Mouse (Mus musculus) NIH3T3 (cell line): ENCODE measurements at regions not wholly inside any gene's neighbourhood (a gene's known extent, or its start where the extent isn't known, plus 50 kb on each side); places are given as distances from the start of the nearest gene placed in this dataset.

Source experiments
- DNase-seq: peaks from one replicate; pipeline ENCODE4 v3.0.0-alpha.2; 2012; ENCODE audit warnings: low read depth

DNA sequence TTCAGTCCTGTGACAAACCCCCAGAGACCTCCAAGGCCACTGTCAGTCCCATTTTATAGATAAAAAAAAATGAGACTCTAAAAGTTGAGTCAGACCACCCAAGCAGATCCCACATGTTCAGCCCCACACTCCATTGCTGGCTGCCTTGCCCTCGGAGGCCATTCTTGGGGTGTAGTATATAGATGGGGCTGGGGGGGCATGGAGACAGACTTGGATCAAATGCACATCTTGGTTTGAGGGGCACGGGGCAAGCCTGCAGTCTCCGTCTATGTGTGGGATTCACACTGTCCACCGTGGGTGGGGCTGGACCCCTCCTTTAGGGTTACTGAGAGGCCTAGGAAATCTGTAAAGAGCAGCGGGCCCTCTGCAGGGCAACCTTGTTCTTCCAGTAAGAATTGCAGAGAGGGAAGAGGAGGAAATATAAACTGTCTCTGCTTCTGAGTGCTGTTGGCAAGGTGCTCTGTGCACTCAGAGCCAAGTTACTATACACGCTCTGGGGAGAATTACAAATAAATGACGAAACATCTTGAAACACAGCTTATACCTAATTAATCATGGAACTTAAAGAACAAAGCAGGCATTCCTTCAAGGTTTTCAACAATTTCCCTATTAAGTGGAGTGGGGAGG, 184.4 kb upstream of the Habp2 start:
- peak; percentile 64 for DNase-seq

DNA sequence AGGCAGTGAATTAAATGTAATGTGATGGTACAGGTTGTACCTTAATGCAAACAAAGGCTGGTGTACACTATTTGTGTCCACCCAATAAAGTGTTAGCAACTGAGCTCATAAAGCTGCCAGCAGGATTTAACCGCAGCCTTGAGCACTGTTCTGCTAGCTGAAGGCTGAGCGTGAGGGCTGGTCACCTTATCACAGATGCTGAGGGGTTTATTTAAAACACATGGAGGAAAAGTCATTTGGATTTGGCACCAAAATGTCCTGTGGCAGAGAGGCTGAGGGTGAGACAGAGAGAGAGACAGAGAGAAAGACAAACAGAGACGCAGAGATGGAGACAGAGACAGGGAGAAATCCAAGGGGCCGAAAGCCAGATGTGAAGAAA, 181.9 kb upstream of the Habp2 start:
- no peak for DNase-seq

DNA sequence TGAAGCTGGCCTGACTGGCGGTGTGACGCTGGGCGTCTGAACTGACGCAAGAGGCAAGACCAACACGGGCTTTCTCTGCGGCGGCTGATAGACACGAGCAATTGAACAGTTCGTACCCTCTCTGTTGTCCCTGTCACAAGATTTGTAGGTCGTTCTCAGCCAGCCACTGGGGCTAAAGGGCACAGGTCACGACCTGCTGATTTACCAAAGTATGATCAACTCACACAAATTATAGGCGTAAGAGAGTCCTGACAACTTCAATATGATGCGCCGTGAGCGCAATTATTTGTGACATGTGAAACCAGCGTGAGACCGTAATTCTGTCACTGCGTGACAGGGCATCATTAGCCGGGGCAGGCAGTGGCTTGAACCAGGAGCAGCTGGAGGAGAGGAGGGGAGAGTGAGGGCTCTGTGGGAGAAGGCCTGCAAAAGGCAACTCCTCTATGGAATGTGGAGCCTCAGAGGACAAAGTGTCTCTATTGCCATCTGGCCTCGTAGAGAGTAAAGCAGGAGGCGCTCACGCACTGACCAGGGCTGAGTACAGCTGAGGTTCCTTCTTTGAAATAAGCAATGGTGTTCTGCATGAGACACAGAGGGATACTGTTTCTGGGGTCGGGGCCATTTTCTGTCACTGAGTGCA, 181.4 kb upstream of the Habp2 start:
- no peak for DNase-seq

DNA sequence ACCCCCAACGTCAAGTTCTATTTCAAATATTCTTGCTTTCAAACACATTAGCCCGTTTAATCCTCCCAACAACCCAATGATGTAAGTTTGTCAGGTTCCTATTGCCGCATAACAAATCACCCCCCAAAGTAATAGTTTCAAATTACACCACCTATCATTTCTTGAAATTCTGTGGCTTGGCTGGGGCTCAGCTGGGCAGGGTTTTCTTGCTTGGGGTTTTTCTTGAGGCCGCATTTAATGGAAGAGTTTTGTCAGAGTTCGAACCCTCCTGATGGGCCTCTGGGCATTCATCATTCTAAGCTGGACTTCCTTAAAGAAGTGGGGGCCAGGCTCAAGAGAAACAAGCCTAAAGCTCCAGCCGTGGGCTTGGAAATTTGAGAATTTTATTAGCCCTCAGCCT, 178.1 kb upstream of the Habp2 start:
- peak; percentile 89 for DNase-seq

DNA sequence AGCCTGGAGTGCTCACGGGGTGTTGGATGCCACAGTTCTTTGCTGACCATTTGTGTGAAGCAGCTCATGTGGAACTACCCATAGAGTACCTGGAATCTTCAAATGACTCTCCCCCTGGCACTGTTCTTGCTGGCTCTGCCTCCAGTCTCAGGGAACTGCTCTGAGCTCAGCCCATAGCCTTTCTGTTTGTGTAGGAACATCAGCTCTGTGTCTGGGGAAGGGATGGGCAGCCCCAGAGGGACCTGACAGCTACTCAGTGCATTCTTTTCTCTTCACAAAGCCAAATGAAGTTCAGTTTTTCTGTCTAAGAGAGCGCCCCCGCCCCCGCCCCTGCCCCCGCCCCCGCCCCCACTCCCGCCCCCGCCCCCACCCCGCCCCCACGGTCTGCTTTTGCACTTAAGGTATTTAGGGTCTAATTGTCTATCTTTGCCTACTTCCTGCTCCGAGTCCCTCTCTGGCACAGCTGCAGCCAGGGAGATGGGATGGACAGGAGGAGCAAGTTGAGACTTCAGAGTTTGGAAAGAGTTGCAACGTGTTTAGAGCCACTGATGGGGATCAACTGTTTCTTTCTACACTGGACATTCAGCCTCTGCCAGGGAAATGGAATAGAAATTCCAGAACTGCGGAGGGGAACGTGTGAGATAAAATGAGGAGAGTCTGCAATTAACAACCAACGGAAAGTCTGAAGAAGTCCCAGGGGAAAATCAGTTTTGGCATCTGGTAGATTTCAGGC, 171.2 kb upstream of the Habp2 start:
- DNase-seq, result peak; percentile 45

DNA sequence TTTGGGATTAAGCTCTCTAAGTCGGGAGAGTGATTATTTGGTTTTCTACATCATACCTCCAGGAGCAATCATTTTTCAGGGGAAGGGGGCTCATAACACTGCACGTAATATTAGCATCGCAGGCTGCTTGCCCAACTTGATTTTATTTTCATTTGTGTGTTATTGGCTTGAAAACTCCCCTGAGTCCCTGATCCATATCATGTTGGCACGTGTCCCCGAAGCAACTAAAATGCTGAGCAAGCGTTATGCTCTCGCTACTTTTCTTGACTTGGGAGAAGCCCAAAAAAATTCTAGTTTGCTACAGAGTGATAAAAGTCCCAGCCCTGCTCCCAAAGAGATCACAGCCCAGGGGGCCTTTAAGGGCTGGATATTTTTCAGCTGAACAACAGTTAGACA, 170.7 kb upstream of the Habp2 start:
- peak; percentile 43 for DNase-seq

DNA sequence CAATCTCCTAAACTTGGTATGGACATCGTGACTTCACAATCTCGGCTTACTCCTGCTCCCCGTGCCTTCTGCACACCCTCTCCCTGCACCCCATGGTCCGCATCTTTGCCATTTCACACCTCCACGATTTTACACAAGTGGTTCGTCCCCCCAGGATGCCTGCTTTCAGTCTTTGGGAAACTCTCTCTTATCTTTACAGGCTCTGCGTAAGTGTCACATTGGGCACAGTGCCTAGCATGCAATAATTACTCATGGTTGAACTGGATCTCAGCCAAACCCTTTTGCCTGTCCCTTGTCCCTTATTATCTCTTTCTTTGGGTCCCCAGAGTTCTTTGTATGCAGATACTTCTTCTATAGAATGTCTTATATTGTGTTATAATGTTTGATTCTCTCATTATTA, 166.2 kb upstream of the Habp2 start:
- DNase-seq, result no peak

DNA sequence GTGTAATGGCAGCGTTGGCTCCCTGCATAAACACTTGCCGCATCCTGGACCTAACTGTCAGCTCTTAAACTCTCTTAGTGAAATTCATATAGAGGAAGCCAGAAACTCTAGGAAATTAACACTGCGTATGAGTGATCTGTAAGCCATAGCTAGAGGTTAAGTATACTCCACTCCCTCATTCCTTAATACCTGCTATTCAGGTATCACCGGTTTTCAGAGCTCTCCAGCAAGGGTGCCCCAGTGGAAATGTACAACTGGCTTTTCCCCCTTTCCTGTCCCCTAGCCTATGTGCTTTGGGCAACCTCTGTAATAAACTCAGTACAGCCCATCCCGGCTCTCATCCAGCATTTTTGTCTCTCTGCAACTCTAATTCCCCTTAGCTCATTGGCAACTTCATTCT, 164.8 kb upstream of the Habp2 start:
- DNase-seq, result no peak

DNA sequence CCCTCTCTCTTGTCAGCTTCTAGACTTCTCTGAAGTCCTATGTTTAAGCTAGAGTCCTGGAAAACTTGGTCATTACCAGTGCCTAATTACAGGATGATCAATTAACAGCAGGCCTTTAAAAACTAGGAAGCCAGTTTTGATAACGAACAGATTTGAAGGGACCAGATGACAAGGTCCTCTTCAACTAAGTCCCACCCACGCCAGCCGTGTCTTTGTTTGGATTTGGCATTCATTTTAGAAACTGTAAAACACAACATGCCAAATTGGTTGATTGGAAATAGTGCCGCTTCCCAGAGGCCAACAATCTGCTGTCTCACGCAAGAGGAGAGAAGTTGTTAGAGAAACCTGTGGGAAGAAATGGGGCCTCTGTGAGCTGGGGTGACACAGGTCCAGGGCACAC, 155.4 kb upstream of the Habp2 start:
- no peak for DNase-seq

DNA sequence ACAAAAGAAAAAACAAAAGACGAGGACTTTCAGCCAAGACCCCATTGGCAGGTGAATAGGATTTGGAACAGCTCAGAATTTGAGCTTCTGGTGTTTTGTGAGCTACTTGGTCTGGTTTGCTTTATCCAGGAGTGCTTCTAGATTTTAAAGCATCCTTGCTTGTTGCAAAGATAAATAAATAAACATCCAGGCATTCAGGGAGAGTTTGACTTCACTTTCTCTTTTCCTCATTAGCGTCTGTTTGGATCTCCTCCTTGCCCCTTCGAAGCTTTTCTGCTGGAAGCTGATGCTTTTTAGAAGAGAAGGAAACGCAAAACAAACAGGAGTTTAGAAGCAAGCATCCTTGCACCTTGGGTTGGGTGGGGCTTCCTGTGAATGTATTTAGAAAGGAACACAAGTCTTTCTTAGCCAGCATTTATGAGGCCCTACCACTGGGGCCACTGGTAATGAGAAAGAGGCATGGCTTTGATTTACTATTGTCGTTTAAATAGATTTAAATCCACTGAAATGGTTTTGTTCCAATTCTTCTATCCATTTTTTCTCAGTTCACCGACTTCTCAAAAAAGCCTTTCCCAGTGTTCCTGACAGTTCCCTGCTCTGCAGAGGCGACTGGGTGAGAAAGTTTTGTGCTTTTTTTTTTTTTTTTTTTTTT, 153.9 kb upstream of the Habp2 start:
- DNase-seq, result no peak

DNA sequence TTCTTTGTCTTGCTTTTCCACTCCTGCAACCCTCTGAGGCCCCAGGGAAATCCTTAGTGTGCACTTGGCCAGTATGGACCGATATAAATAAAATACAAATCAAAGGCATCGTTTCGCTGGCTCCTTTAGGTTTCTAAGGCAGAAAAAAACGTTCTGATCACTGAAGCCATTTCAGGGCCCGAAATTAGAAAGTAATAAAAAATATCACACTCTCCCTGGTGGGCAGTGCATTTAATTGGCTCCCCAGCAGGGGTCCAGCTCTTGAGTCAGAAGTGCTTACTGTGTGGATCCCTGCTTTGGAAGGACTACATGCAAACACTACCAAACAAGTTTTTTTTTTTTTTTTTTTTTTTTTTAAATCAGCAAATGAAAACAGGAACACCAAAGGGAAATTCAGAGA, 153.4 kb upstream of the Habp2 start:
- no peak for DNase-seq

DNA sequence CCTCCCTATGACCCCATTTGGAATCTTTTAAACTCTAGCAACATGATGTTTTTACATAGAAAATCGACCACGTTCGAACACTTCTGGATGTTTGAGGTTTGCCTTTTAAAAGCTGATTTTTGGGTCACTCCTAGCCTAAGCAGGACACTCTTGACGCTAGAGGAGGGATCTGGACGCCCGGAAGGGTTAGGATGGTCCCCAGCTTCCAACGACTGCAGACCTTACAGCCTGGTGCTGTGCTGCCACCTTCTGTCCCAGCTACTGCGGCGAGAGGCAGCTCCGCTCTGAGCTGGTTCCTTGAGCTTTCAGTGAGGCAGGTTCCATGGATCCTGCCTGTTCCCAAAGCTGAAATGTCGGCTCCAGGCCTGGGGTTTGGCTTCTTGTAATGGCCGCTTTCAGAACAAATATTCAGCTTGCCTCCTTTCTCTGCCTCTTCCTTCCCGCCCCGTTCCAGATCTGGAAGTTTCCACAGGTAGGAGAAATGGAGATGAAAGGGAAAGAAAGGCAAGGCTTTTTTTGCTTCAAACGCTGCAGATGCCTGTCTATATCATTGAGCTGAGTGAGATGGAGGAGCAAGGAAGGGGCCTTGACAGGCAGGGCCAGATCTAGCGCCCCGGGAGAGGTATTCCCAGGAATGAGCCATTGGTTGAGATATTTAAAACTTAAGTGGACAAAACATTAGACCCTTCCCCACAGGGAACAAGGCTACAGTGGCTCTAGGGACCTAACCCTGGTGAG, 152.7 kb upstream of the Habp2 start:
- peak; percentile 91 for DNase-seq

DNA sequence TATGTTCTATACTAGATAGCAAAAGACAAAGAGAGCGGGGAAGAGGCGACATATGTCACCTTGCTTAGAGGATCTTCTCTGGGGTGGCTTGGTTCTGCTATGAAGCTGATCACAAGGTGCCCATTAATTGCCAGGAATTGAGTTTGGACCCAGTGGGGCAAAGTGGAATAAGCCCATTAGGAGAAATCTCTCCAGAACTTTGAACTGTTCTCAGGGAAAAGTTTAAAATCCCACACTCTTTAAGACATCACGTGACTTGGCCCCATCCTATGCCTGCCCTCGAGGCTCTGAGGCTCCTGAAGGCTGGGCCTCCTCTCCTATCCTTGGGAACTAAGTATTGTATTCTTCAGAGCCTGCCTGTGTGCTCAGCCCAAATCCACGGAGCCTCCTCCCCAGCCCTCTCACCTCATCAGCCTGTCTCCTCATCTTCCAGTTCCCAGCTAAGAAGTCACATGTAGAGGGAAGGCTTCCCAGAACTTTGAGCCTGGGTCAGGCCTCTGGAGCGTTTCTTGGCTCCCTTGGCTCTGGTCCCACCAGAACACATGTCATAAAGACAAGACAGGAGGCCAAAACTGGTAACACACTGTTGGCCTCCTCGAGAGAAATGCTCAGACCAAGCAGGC, 151.5 kb upstream of the Habp2 start:
- peak; percentile 68 for DNase-seq

DNA sequence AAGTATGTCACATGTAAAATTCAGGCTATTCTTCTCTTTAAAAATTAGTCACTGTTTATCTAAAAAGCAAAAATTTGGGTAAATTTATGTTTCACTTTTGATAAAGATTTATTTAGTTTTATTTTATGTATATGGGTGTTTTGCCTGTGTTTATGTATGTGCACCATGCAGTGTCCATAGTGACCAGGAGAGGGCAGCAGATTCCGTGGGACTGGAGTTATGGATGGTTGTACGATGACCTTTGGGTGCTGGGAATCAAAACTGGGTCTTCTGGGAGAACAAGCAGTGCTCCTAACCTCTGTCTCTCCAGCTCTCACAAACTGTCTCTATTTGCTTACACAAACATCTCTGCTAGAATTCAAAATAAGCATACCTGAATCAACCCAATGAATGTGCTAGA, 146.4 kb upstream of the Habp2 start:
- DNase-seq, result peak; percentile 35

DNA sequence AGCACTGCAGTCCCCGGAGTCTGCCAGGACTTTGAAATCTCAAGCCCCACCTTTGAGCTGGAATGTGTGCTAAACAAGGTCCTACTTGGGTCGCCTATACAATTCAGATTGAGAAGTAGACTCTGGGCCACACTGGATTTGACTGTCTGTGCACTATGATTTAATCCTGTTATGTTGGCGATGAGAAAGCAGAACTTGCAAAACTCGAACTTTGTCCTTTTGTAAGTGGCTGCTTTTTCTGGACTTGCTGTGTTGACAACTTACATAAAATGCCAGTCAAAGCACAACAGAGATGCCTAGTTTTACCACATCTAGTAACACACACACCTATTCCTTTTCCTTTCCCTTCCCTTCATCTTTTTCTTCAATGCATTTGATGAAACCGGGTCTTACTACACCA, 142.7 kb upstream of the Habp2 start:
- no peak for DNase-seq

DNA sequence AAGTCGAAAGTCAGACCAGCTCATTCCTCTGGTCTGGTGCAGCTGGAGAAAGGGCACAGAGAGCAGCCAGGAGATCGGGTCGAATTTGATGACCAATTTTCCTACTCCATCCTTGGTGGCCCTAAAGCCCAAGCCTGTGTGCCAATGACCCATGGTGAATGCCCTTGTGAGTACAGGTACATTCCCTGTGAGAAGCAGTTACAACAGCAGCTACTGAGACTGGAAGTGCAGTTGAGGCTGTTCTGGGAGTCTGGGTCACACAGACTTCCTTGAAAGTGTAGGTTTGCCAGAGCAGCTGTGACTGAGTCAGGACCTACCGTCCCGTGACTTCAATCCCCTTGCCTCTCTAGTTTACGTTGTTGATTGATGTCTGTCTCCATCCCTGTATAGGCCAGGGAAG, 129.8 kb upstream of the Habp2 start:
- DNase-seq, result peak; percentile 27

DNA sequence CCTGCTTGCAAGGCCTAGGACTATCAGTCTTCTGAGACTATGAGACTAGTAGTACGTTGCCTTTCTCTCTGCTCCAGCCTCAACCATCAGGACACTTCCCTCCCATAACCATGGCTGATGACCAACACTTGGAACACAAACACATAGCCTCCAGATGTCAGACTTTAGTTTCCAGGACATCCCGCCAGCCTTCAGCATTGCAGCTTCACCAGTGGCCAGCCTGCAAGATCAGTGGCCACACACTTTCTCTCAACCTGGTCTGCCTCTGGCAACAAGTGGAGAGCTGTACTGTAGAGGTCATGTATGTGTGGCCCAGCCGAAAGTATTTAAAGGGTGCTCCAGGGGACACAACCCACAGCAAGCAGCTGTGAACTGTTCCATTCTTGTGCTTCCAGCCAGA, 124.8 kb upstream of the Habp2 start:
- peak; percentile 65 for DNase-seq

DNA sequence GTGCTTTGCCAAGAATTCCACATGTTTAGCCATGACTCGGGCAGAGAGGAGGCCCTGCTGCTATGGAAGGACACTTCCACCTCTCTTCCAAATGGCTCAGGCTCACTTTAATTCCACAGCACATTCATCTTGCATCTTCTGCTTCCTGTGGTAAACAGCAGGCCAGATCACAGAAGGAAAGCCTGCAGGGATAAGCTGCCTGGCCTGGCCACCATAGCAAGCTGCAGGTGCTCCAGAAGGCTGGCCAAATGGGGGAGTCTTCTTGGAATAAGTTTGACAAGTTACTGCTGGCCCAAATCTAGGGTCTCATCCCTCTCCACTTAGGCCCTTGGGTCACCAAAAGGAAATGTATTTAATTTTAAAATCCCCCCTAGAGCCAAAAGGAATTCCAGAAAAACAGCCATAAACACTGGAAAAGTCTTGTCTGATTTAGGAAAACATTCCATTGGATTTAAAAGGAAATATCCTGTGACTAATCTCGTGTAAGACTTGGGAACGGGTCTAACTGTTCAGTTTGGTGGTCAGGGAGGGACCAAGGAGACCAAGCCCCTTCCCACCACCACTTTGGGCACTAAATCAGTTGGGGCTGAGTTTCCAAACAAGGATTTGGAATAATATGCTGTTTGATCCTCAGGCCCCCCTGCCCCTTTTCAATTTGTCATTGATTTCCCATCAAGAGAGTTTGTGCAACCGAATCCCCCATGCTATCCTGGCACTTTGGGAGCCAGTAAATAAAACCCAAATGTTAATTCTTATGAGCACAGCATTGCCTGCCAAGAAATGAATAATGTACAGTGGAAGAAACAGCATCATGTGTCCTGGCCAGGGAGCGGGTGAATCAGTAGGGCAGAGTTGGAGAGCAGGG, 117.6 kb upstream of the Habp2 start:
- peak; percentile 94 for DNase-seq

DNA sequence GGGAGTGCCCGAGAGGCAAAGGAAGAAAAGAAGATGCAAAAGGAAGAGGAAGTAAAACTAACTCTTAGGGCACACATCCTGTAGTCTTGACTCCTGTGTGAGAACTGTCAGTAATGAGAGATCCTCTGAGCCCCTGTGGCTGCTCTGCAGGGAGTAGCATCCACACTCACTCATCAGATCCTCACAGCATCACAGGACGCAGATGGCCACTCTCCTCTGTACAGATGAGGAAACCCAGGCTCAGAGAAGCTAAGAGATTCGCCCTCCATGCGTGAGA, 117.0 kb upstream of the Habp2 start:
- DNase-seq, result no peak

DNA sequence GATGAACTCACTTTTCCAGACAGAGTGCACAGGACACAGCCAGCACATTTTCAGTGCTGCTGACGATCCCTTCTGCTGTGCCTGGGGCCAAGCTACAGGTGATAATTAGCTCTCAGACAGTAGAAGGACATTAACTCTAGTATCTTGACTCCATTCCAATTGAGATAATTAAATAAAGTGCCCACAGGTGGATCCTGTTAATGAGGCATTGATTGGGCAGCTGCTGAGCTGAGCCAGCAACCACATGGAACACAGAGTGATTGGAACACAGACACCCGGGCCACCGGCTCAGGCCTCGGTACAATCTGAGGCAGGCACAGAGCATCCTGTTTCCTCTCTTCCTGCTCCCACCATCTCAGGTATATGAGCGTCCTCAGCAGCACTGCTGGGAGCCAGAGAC, 114.5 kb upstream of the Habp2 start:
- DNase-seq, result no peak

DNA sequence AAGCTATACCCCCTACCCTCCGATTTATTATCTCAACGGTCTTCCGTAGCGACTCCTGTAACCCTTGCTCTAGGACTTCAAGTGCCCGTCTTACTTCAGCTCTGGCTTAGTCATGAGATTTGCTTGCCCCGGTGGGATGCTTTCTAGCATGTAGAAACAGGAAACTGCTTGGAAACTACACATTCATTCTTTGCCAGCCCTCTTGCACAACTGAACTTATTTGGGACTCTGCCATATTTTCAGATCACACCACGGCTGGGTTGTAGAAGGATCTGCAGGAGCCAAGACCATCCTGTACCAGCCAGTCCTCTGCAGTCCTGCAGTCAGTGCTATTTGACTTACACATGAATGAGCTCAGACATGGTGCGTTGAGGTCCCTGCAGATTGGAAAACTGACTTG, 110.9 kb upstream of the Habp2 start:
- peak; percentile 85 for DNase-seq
